Mouse (Mus musculus): ENCODE measurements around the gene Fgf12. TPM values are rescaled to one million over a fixed set of nuclear protein-coding genes. Genes with fewer than 3 reads are reported as not detected.

Gene Fgf12
- 2.3 and 2.9 TPM in 2 replicates for polyA plus RNA-seq (2016; fragmentation: Nextera tagmentation; extraction: Ambion mirVana)

DNA sequence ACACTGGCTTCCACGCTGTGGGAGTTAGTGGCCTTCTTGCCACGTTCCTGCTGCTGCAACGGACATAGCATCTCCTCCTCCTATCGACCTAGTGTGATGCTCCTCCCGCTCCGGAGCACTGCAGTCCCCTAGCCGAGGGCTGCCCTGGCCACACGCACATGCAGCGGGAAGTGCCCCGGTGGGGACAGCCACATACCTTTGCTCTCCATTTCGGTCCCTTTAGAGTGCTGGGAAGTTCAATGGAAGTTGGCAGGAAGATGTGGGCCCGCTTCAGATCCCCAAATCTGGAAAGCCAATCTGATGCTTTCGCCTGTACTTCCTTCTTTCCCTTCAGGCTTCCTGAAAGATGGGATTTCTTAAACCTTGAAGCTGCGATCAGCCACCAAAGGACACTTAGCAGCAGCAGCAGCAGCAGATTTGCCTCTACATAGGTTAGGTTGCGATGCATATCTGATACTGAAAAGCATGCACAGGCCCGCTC is at the start of gene Fgf12:
Gene Fgf12 (minus strand): TSS at position 431 of the 481 bp plus-strand sequence.
- Histone ChIP-seq H3K4me3 (peak within 1 kb of the TSS; percentile 56), H3K27me3 (ENCODE audit: poor library complexity, severe bottlenecking) (peaks cover 8% of the 10 kb centered on the region; the same call in 1 of the 2 replicates), H3K4me1 (peaks cover 10% of the 10 kb centered on the region), H3K36me3 (replicated peaks) (no peaks in the 10 kb centered on the region), H3K27ac (peak within 1 kb of the TSS; percentile 75), H3K9me3 (no peaks in the 10 kb centered on the region; the same call in 1 of the 2 replicates)
- DNase-seq (ENCODE audit: extremely low spot score, low spot score) = no peak
- WGBS = under 1% methylated on average over 16 of the region's 16 CpGs

DNA sequence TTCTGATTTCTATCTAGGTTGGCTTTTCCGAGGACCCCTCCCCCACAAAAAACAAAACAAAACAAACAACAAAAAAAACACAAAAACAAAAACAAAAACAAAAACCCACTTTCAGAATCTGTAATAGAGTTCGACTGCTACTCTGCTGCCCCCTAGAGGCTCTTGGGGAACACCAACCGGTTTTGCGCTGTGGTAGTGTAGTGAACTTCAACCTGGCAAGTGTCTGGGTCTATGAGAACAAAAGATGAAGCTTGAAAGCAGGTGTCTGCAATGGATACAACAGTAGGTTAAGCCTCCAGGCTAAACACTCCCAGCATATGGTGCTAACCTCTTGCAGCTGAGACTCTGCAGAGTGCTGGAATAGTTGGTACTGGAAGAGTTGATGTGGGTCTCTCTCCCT is 40.2 kb upstream of the Fgf12 start:
- peak; percentile 25 for DNase-seq (ENCODE audit: extremely low spot score, low spot score)
- H3K4me3 ChIP-seq = no peak overlapping the region
- H3K36me3 ChIP-seq (replicated peaks) = no peaks in the 10 kb centered on the region
- 6% methylated on average over 4 of the region's 4 CpGs for WGBS
- no peaks in the 10 kb centered on the region for H3K9me3 ChIP-seq
- H3K27me3 ChIP-seq (ENCODE audit: poor library complexity, severe bottlenecking) = no peaks in the 10 kb centered on the region
- no peaks in the 10 kb centered on the region for H3K4me1 ChIP-seq
- H3K27ac ChIP-seq = no peak overlapping the region

DNA sequence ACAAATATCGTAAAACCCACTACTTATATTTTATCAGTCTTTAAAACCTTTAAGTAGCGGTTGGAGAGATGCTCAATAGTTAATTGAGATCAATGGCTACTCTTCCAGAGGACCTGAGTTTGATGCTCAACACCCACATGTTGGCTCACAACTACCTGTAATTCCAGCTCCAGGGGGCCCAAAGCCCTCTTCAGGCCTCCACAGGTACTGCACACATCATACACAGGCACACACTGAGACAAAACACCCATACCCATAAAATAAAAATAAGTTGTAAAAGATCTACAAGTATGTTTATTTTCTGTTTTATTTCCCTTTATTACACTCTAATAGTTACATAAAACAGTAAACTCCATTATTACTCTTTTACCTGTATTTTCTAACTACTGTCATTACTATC is 17.4 kb upstream of the Fgf12 start:
- Histone ChIP-seq H3K27ac (no peak overlapping the region), H3K4me1 (no peaks in the 10 kb centered on the region), H3K9me3 (no peaks in the 10 kb centered on the region), H3K27me3 (ENCODE audit: poor library complexity, severe bottlenecking) (no peaks in the 10 kb centered on the region), H3K4me3 (no peak overlapping the region), H3K36me3 (replicated peaks) (no peaks in the 10 kb centered on the region)
- 95% methylated on average over 2 of the region's 2 CpGs for WGBS
- DNase-seq (ENCODE audit: extremely low spot score, low spot score) = no peak

DNA sequence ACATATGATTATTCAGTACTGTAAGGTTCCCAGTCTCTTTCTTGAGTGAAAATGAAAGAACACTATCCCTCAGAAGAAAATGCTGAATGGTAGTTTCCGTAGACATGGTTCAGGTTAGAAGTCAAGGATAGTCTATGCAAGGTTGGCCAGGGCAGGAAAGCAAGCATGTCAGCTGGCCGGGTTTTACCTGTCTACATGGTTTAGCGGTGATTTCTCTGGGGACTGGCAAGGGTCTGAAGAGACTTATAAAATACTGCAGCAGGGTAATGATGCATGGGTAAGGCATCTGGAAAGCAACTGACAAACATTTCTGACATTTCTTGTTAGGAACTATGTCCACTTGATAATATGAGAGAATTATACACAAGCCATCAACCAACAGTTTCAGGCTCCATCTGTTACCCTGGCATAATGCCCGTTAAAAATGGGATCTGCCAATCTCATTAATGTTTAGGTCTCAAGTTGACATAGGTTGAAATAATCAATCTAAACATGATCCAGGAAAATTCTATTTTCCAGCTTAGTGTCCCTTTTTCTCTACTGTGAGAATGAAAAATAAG is 8.6 kb upstream of the Fgf12 start:
- no peak for DNase-seq (ENCODE audit: extremely low spot score, low spot score)
- no peaks in the 10 kb centered on the region for H3K4me1 ChIP-seq
- no peaks in the 10 kb centered on the region for H3K27me3 ChIP-seq (ENCODE audit: poor library complexity, severe bottlenecking)
- H3K27ac ChIP-seq = no peak overlapping the region
- H3K4me3 ChIP-seq = no peak overlapping the region
- no peaks in the 10 kb centered on the region for H3K36me3 ChIP-seq (replicated peaks)
- no peaks in the 10 kb centered on the region for H3K9me3 ChIP-seq
- WGBS = 91% methylated on average over 4 of the region's 4 CpGs

DNA sequence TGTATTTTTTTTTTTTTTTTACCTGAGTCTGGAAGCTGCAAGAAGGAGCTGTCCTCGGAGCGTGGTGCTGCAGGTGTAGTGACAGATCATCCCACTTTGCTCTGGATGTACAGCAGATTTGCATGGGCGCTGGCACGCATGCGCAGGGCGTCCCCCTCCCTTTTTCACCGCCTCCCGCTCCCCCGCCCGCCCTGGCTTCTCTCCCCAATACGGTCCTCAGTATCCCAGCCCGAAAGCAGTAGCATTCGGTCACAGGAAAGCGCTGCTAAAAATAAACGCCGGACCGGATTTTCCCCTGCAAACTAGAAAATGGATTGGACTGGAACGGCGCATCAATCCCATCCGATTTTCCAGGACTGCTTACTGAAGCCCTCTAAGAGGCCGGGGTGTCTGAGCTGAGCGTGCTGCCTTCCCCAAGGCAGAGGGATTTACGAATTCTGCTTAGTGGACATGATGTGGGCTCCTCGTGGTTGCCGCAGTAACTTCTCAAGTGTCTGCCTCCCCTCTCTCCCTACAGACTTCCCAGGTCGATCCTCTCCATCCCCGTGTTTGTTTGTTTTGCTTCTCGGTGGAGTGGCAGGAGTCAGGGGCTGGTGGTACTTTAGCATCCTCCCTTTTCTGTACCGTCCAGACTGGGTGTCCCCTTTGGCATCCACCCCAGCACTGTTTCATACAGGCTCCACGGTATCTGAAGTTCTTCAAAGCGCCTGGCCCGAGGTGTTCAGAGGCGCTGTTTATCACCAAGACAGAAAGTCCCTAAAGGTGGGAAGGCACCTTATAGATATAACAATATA is 453 bp upstream of the Fgf12 start:
- Histone ChIP-seq H3K27me3 (ENCODE audit: poor library complexity, severe bottlenecking) (peaks cover 8% of the 10 kb centered on the region; the same call in 1 of the 2 replicates), H3K9me3 (no peaks in the 10 kb centered on the region; the same call in 1 of the 2 replicates), H3K36me3 (replicated peaks) (no peaks in the 10 kb centered on the region), H3K27ac (peak overlapping the region; percentile 75), H3K4me1 (peaks cover 10% of the 10 kb centered on the region), H3K4me3 (peak overlapping the region; percentile 56)
- WGBS = under 1% methylated on average over 33 of the region's 33 CpGs
- DNase-seq (ENCODE audit: extremely low spot score, low spot score) = peak; percentile 90

- no peaks in the 10 kb centered on the region for H3K4me1 ChIP-seq
- H3K27ac ChIP-seq = no peak overlapping the region
- H3K4me3 ChIP-seq = no peak overlapping the region
- no peak for DNase-seq (ENCODE audit: extremely low spot score, low spot score)
- no peaks in the 10 kb centered on the region for H3K9me3 ChIP-seq
- 84% methylated on average over 3 of the region's 3 CpGs for WGBS
- H3K27me3 ChIP-seq (ENCODE audit: poor library complexity, severe bottlenecking) = no peaks in the 10 kb centered on the region
- H3K36me3 ChIP-seq (replicated peaks) = no peaks in the 10 kb centered on the region
Observed at GRCm38 (mm10) chr16:28734461-28734860, 18.4 kb downstream of the Fgf12 start.

DNA sequence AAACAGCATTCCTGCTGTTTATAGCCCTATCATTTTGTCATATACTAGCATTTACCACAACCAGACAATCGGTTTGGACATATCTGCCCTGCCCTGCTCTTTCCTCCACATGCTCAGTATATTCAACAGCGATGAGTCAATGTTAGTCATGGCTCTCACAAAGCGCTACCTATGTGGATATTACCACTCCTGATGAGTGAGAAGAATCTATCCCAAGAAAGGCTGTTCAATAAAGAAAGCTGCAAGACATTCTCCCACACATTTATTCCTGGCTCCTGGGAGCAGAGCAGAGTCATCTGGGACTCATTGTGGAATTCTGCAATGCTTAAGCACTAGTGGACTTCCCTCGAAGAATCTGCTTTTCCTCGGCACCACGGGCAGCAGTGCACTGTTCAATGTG is 26.1 kb downstream of the Fgf12 start:
- H3K4me1 ChIP-seq = no peaks in the 10 kb centered on the region
- no peaks in the 10 kb centered on the region for H3K27me3 ChIP-seq (ENCODE audit: poor library complexity, severe bottlenecking)
- WGBS = 93% methylated on average over 6 of the region's 6 CpGs
- H3K4me3 ChIP-seq = no peak overlapping the region
- H3K36me3 ChIP-seq (replicated peaks) = no peaks in the 10 kb centered on the region
- no peaks in the 10 kb centered on the region for H3K9me3 ChIP-seq
- no peak overlapping the region for H3K27ac ChIP-seq
- DNase-seq (ENCODE audit: extremely low spot score, low spot score) = no peak

GRCm38 (mm10) chr16:28706623-28707022 is 46.2 kb downstream of the Fgf12 start:
- no peaks in the 10 kb centered on the region for H3K36me3 ChIP-seq (replicated peaks)
- 63% methylated on average over 3 of the region's 3 CpGs for WGBS
- no peaks in the 10 kb centered on the region for H3K9me3 ChIP-seq
- no peak overlapping the region for H3K27ac ChIP-seq
- no peak overlapping the region for H3K4me3 ChIP-seq
- peaks cover 10% of the 10 kb centered on the region for H3K4me1 ChIP-seq
- H3K27me3 ChIP-seq (ENCODE audit: poor library complexity, severe bottlenecking) = no peaks in the 10 kb centered on the region
- DNase-seq (ENCODE audit: extremely low spot score, low spot score) = no peak

DNA sequence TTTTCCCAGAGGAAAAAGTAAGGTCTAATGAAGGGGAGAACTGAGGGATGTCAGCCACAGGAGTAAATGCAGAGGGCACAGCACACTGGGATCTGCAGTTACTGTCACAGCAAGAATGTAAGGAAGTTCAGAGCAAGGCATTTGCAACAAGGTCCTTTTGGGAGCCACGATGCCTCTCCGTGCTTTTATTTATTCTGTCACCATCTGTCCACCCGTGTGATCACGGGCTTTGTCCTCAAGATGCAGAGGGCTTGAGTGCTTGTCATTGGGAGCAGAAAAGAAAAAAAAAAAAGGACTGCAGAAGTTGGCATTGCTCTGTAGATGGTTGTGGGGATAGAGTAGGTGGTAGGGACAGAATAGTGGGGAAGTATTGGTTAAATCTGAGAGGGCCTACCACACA is 52.5 kb downstream of the Fgf12 start:
- WGBS = 80% methylated on average over 4 of the region's 4 CpGs
- H3K36me3 ChIP-seq (replicated peaks) = no peaks in the 10 kb centered on the region
- DNase-seq (ENCODE audit: extremely low spot score, low spot score) = no peak
- no peaks in the 10 kb centered on the region for H3K9me3 ChIP-seq
- H3K27me3 ChIP-seq (ENCODE audit: poor library complexity, severe bottlenecking) = no peaks in the 10 kb centered on the region
- H3K4me3 ChIP-seq = no peak overlapping the region
- H3K27ac ChIP-seq = no peak overlapping the region
- H3K4me1 ChIP-seq = no peaks in the 10 kb centered on the region

DNA sequence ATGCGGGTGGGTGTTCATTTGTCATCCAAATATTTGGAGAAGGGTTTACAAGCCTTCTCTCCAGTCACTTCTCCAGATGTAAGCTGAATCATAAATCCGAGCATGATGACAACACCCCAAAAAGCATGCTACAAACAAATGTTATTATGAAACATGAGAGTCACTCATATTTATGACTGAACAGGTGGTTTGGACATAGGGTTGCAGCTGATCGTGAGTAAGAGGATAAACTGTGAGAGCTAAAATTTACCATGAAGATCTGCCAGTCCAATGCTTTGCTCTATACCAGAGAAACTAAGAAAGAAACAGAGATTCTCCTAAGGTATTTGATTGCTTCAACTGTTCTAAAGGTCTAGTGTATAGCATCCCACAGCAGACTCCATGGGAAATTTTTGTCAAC is 56.0 kb downstream of the Fgf12 start:
- H3K27me3 ChIP-seq (ENCODE audit: poor library complexity, severe bottlenecking) = no peaks in the 10 kb centered on the region
- 89% methylated on average over 3 of the region's 3 CpGs for WGBS
- H3K36me3 ChIP-seq (replicated peaks) = no peaks in the 10 kb centered on the region
- H3K4me1 ChIP-seq = no peaks in the 10 kb centered on the region
- H3K9me3 ChIP-seq = no peaks in the 10 kb centered on the region
- H3K27ac ChIP-seq = no peak overlapping the region
- H3K4me3 ChIP-seq = no peak overlapping the region
- no peak for DNase-seq (ENCODE audit: extremely low spot score, low spot score)

GRCm38 (mm10) chr16:28694113-28694899 is 58.6 kb downstream of the Fgf12 start:
- no peak overlapping the region for H3K27ac ChIP-seq
- no peaks in the 10 kb centered on the region for H3K36me3 ChIP-seq (replicated peaks)
- WGBS = 79% methylated on average over 15 of the region's 15 CpGs
- no peaks in the 10 kb centered on the region for H3K27me3 ChIP-seq (ENCODE audit: poor library complexity, severe bottlenecking)
- H3K9me3 ChIP-seq = no peaks in the 10 kb centered on the region
- DNase-seq (ENCODE audit: extremely low spot score, low spot score) = no peak
- no peaks in the 10 kb centered on the region for H3K4me1 ChIP-seq
- no peak overlapping the region for H3K4me3 ChIP-seq

GRCm38 (mm10) chr16:28688861-28689385 is 63.9 kb downstream of the Fgf12 start:
- Histone ChIP-seq H3K4me3 (no peak overlapping the region), H3K9me3 (no peaks in the 10 kb centered on the region), H3K27me3 (ENCODE audit: poor library complexity, severe bottlenecking) (no peaks in the 10 kb centered on the region), H3K4me1 (no peaks in the 10 kb centered on the region), H3K27ac (no peak overlapping the region), H3K36me3 (replicated peaks) (no peaks in the 10 kb centered on the region)
- no peak for DNase-seq (ENCODE audit: extremely low spot score, low spot score)
- 91% methylated on average over 9 of the region's 9 CpGs for WGBS

Measured in forebrain, embryonic 10.5 days (tissue).